Mouse (Mus musculus) hindbrain, embryonic 15.5 days (tissue): ENCODE measurements around the gene Cadm2. TPM values are rescaled to one million over a fixed set of nuclear protein-coding genes. Genes with fewer than 3 reads are reported as not detected.
A peak's percentile ranks its signal among the peaks of the same experiment; 100 is the strongest.

Experiments
- ATAC-seq: fragments of 200-750 bp; cut with Nextera tagmentation; 2 replicates; pipeline ENCODE4 v1.8.0; 2017; ENCODE audit warnings: low read depth, moderate number of reproducible peaks, moderate TSS enrichment; ENCODE audit not compliant: low FRiP score
- H3K27ac ChIP-seq: fragments of 300-500 bp; sonication (generic); replicated peaks from 2 replicates; pipeline ENCODE4 v1.5.1; 2015; ENCODE audit warnings: mild to moderate bottlenecking, inconsistent platforms
- H3K27me3 ChIP-seq: fragments of 300-500 bp; sonication (generic); 2 replicates; pipeline ENCODE4 v1.6.1; 2015; ENCODE audit warnings: control low read depth, inconsistent platforms
- H3K36me3 ChIP-seq: fragments of 300-500 bp; sonication (generic); 2 replicates; pipeline ENCODE4 v1.6.1; 2015; ENCODE audit warnings: control low read depth, inconsistent platforms
- H3K4me1 ChIP-seq: fragments of 300-500 bp; sonication (generic); replicated peaks from 2 replicates; pipeline ENCODE4 v1.6.1; 2015; ENCODE audit warnings: control low read depth, inconsistent platforms
- H3K4me2 ChIP-seq: fragments of 300-500 bp; sonication (generic); 2 replicates; pipeline ENCODE4 v1.6.1; 2015; ENCODE audit warnings: moderate library complexity, mild to moderate bottlenecking, inconsistent platforms
- H3K4me3 ChIP-seq: fragments of 300-500 bp; sonication (generic); 2 replicates; pipeline ENCODE4 v1.5.1; 2015; ENCODE audit warnings: mild to moderate bottlenecking, inconsistent platforms
- H3K9ac ChIP-seq: fragments of 300-500 bp; sonication (generic); 2 replicates; pipeline ENCODE4 v1.6.1; 2015; ENCODE audit warnings: inconsistent platforms
- H3K9me3 ChIP-seq: fragments of 300-500 bp; sonication (generic); 2 replicates; pipeline ENCODE4 v1.6.1; 2016; ENCODE audit warnings: control low read depth, inconsistent platforms
- WGBS: fragments of 180-500 bp; shearing (Covaris S2); methylation state at CpG from one replicate; pipeline ENCODE4 v1.1.7; 2015; 5-methylcytosine and 5-hydroxymethylcytosine counted together
- polyA plus RNA-seq: library from polyadenylated mRNA; unstranded; fragments of >200 nt; fragmentation: Nextera tagmentation; extraction: Ambion mirVana; gene quantifications from 2 replicates; pipeline ENCODE4 v1.2.1, GENCODE M21; 2015

Gene Cadm2
- polyA plus RNA-seq, 1 experiment from 2014 or later, result 63.8 TPM

- H3K36me3 ChIP-seq, result no peaks in the 10 kb centered on the region
- WGBS, result 83% methylated on average over 3 of the region's 3 CpGs
- H3K27ac ChIP-seq, result no peak overlapping the region
- no peak overlapping the region for H3K4me3 ChIP-seq
- H3K27me3 ChIP-seq, result no peaks in the 10 kb centered on the region
- H3K4me1 ChIP-seq, result peaks cover 12% of the 10 kb centered on the region
- H3K9me3 ChIP-seq, result no peaks in the 10 kb centered on the region
- no peak for ATAC-seq
- no peak overlapping the region for H3K4me2 ChIP-seq
- no peak overlapping the region for H3K9ac ChIP-seq
Measured at GRCm38 (mm10) chr16:67608499-67608898, 12.2 kb downstream of the Cadm2 start.

GRCm38 (mm10) chr16:67605661-67606060 is 15.0 kb downstream of the Cadm2 start:
- no peak overlapping the region for H3K27ac ChIP-seq
- peaks cover 4% of the 10 kb centered on the region for H3K4me1 ChIP-seq
- no peak for ATAC-seq
- H3K4me3 ChIP-seq, result no peak overlapping the region
- H3K9ac ChIP-seq, result no peak overlapping the region
- no peaks in the 10 kb centered on the region for H3K27me3 ChIP-seq
- no peaks in the 10 kb centered on the region for H3K36me3 ChIP-seq
- H3K9me3 ChIP-seq, result no peaks in the 10 kb centered on the region
- WGBS, result 64% methylated on average over 6 of the region's 6 CpGs
- no peak overlapping the region for H3K4me2 ChIP-seq

- Histone ChIP-seq H3K4me2 (0 out of 2 replicates have a peak overlapping the region, but pooled peaks have one; percentile 21), H3K27ac (no peak overlapping the region), H3K9ac (no peak overlapping the region), H3K36me3 (no peaks in the 10 kb centered on the region), H3K9me3 (no peaks in the 10 kb centered on the region), H3K4me1 (peaks cover 3% of the 10 kb centered on the region; the same call in 1 of the 2 replicates), H3K4me3 (no peak overlapping the region), H3K27me3 (no peaks in the 10 kb centered on the region)
- no peak for ATAC-seq
- 56% methylated on average over 9 of the region's 9 CpGs for WGBS
Measured at GRCm38 (mm10) chr16:67599981-67600380, 20.7 kb downstream of the Cadm2 start.

- no peak for ATAC-seq
- Histone ChIP-seq H3K4me3 (no peak overlapping the region), H3K4me1 (peaks cover 3% of the 10 kb centered on the region; the same call in 1 of the 2 replicates)
Measured at GRCm38 (mm10) chr16:67598841-67599240, 21.9 kb downstream of the Cadm2 start.

GRCm38 (mm10) chr16:67591015-67591414 is 29.7 kb downstream of the Cadm2 start:
- H3K9ac ChIP-seq, result no peak overlapping the region
- H3K4me2 ChIP-seq, result no peak overlapping the region
- H3K4me1 ChIP-seq, result no peaks in the 10 kb centered on the region
- no peak for ATAC-seq
- H3K4me3 ChIP-seq, result no peak overlapping the region
- H3K9me3 ChIP-seq, result no peaks in the 10 kb centered on the region
- no peaks in the 10 kb centered on the region for H3K27me3 ChIP-seq
- WGBS, result 83% methylated on average over 6 of the region's 6 CpGs
- no peak overlapping the region for H3K27ac ChIP-seq
- no peaks in the 10 kb centered on the region for H3K36me3 ChIP-seq

More at GRCm38 (mm10) chr16:67598841-67599240, 21.9 kb downstream of the Cadm2 start:
- Histone ChIP-seq H3K9me3 (no peaks in the 10 kb centered on the region), H3K4me2 (no peak overlapping the region), H3K9ac (no peak overlapping the region), H3K27me3 (no peaks in the 10 kb centered on the region), H3K27ac (no peak overlapping the region), H3K36me3 (no peaks in the 10 kb centered on the region)
- WGBS, result 61% methylated on average over 4 of the region's 4 CpGs

- Histone ChIP-seq H3K36me3 (no peaks in the 10 kb centered on the region), H3K27me3 (no peaks in the 10 kb centered on the region), H3K9me3 (no peaks in the 10 kb centered on the region), H3K27ac (no peak overlapping the region), H3K4me1 (no peaks in the 10 kb centered on the region), H3K4me2 (no peak overlapping the region), H3K9ac (no peak overlapping the region), H3K4me3 (no peak overlapping the region)
- WGBS, result 82% methylated on average over 11 of the region's 11 CpGs
- ATAC-seq, result no peak
Measured at GRCm38 (mm10) chr16:67578842-67579517, 41.7 kb downstream of the Cadm2 start.

- H3K4me3 ChIP-seq, result no peak overlapping the region
- H3K4me1 ChIP-seq, result no peaks in the 10 kb centered on the region
- no peak for ATAC-seq
- no peak overlapping the region for H3K9ac ChIP-seq
- H3K4me2 ChIP-seq, result no peak overlapping the region
- 71% methylated on average over 5 of the region's 5 CpGs for whole genome bisulfite sequencing
- no peaks in the 10 kb centered on the region for H3K36me3 ChIP-seq
- H3K9me3 ChIP-seq, result no peaks in the 10 kb centered on the region
- no peaks in the 10 kb centered on the region for H3K27me3 ChIP-seq
- no peak overlapping the region for H3K27ac ChIP-seq
Measured at GRCm38 (mm10) chr16:67575557-67575956, 45.2 kb downstream of the Cadm2 start.

GRCm38 (mm10) chr16:67526992-67527391 is 93.7 kb downstream of the Cadm2 start:
- Histone ChIP-seq H3K9me3 (no peaks in the 10 kb centered on the region), H3K36me3 (no peaks in the 10 kb centered on the region), H3K4me1 (no peaks in the 10 kb centered on the region), H3K4me3 (no peak overlapping the region), H3K27ac (no peak overlapping the region), H3K27me3 (no peaks in the 10 kb centered on the region), H3K9ac (no peak overlapping the region), H3K4me2 (no peak overlapping the region)
- ATAC-seq, result no peak
- WGBS, result 88% methylated on average over 1 of the region's 1 CpGs

GRCm38 (mm10) chr16:67524878-67525277 is 95.8 kb downstream of the Cadm2 start:
- WGBS, result 90% methylated on average over 1 of the region's 1 CpGs
- H3K4me3 ChIP-seq, result no peak overlapping the region
- no peak overlapping the region for H3K9ac ChIP-seq
- no peaks in the 10 kb centered on the region for H3K36me3 ChIP-seq
- H3K4me2 ChIP-seq, result no peak overlapping the region
- no peak for ATAC-seq
- H3K27ac ChIP-seq, result no peak overlapping the region
- H3K27me3 ChIP-seq, result no peaks in the 10 kb centered on the region
- no peaks in the 10 kb centered on the region for H3K4me1 ChIP-seq
- no peaks in the 10 kb centered on the region for H3K9me3 ChIP-seq

GRCm38 (mm10) chr16:67518311-67518710 is 102.4 kb downstream of the Cadm2 start:
- Histone ChIP-seq H3K9me3 (no peaks in the 10 kb centered on the region), H3K9ac (no peak overlapping the region), H3K4me3 (no peak overlapping the region), H3K4me1 (no peaks in the 10 kb centered on the region), H3K4me2 (no peak overlapping the region), H3K27ac (no peak overlapping the region), H3K36me3 (no peaks in the 10 kb centered on the region), H3K27me3 (no peaks in the 10 kb centered on the region)
- whole genome bisulfite sequencing, result 68% methylated on average over 3 of the region's 3 CpGs
- ATAC-seq, result no peak

- Histone ChIP-seq H3K9me3 (no peaks in the 10 kb centered on the region), H3K4me2 (no peak overlapping the region), H3K36me3 (no peaks in the 10 kb centered on the region), H3K4me1 (no peaks in the 10 kb centered on the region), H3K27me3 (no peaks in the 10 kb centered on the region), H3K4me3 (no peak overlapping the region), H3K9ac (no peak overlapping the region), H3K27ac (no peak overlapping the region)
- WGBS, result 82% methylated on average over 4 of the region's 4 CpGs
- ATAC-seq, result no peak
Measured at GRCm38 (mm10) chr16:67515549-67515948, 105.2 kb downstream of the Cadm2 start.

- peak overlapping the region; percentile 27 for H3K4me2 ChIP-seq
- no peak overlapping the region for H3K27ac ChIP-seq
- no peak for ATAC-seq
- no peaks in the 10 kb centered on the region for H3K27me3 ChIP-seq
- H3K9ac ChIP-seq, result no peak overlapping the region
- no peaks in the 10 kb centered on the region for H3K9me3 ChIP-seq
- no peak overlapping the region for H3K4me3 ChIP-seq
- H3K4me1 ChIP-seq, result no peaks in the 10 kb centered on the region
- H3K36me3 ChIP-seq, result no peaks in the 10 kb centered on the region
- WGBS, result 64% methylated on average over 9 of the region's 9 CpGs
Measured at GRCm38 (mm10) chr16:67509079-67509478, 111.6 kb downstream of the Cadm2 start.

GRCm38 (mm10) chr16:67482542-67482941 is 138.2 kb downstream of the Cadm2 start:
- Histone ChIP-seq H3K9ac (no peak overlapping the region), H3K4me2 (peak overlapping the region; percentile 15; the same call in 1 of the 2 replicates), H3K36me3 (no peaks in the 10 kb centered on the region), H3K4me1 (no peaks in the 10 kb centered on the region), H3K27me3 (no peaks in the 10 kb centered on the region), H3K27ac (0 out of 2 replicates have a peak overlapping the region, but pooled peaks have one; percentile 25), H3K9me3 (no peaks in the 10 kb centered on the region), H3K4me3 (no peak overlapping the region)
- WGBS, result 66% methylated on average over 7 of the region's 7 CpGs
- no peak for ATAC-seq
